Mouse (Mus musculus) liver, embryonic 14.5 days (tissue): Measurements from ENCODE around the gene Mms19. TPM values are rescaled to one million over a fixed set of nuclear protein-coding genes. Genes with fewer than 3 reads are reported as not detected.

ENCODE experiments used
- ATAC-seq: fragments of 200-750 bp; cut with Nextera tagmentation; 2 replicates; pipeline ENCODE4 v1.8.0; 2017; ENCODE audit warnings: moderate number of reproducible peaks, mild to moderate bottlenecking, moderate library complexity; ENCODE audit not compliant: insufficient read depth
- DNase-seq, 3 experiments: peaks; one replicate each; pipeline ENCODE4 v3.0.0-alpha.2; 2012 to 2013; ENCODE audit warnings: low read depth in 3 of 3, low spot score in 3 of 3
- H3K27ac ChIP-seq: fragments of 300-500 bp; sonication (generic); 2 replicates; pipeline ENCODE4 v1.5.1; 2014; ENCODE audit warnings: moderate library complexity, mild to moderate bottlenecking, control low read depth, inconsistent platforms
- H3K27me3 ChIP-seq: fragments of 300-500 bp; sonication (generic); 2 replicates; pipeline ENCODE4 v1.6.1; 2014; ENCODE audit warnings: mild to moderate bottlenecking, low read length, moderate library complexity; ENCODE audit not compliant: control insufficient read depth, insufficient read depth
- H3K36me3 ChIP-seq: fragments of 300-500 bp; sonication (generic); replicated peaks from 2 replicates; pipeline ENCODE4 v1.6.1; 2014; ENCODE audit warnings: low read depth; ENCODE audit not compliant: control insufficient read depth, insufficient read depth
- H3K4me1 ChIP-seq, 2 experiments: fragments of 200-500 bp in 1 of 2; fragments of 300-500 bp in 1 of 2; sonication (generic) in 1 of 2; replicated peaks; 2 replicates each; pipeline ENCODE4 v1.6.1; 2012 to 2014; ENCODE audit warnings: antibody characterized with exemption in 1 of 2, inconsistent platforms in 1 of 2, low read length in 1 of 2; ENCODE audit not compliant: control insufficient read depth in 2 of 2, insufficient read depth in 2 of 2
- H3K4me2 ChIP-seq: fragments of 300-500 bp; sonication (generic); 2 replicates; pipeline ENCODE4 v1.6.1; 2014; ENCODE audit warnings: low read depth, mild to moderate bottlenecking, control low read depth, moderate library complexity
- H3K4me3 ChIP-seq, 2 experiments: fragments of 200-500 bp in 1 of 2; fragments of 300-500 bp in 1 of 2; sonication (generic) in 1 of 2; 2 replicates each; pipeline ENCODE4 v1.5.1; 2012 to 2014; ENCODE audit warnings: low read depth in 2 of 2, low read length in 2 of 2, mild to moderate bottlenecking in 2 of 2, control low read depth in 1 of 2, inconsistent platforms in 1 of 2, moderate library complexity in 1 of 2; ENCODE audit not compliant: insufficient read depth in 1 of 2
- H3K9ac ChIP-seq: fragments of 300-500 bp; sonication (generic); replicated peaks from 2 replicates; pipeline ENCODE4 v1.6.1; 2014; ENCODE audit warnings: mild to moderate bottlenecking, control low read depth, moderate library complexity
- H3K9me3 ChIP-seq: fragments of 300-500 bp; sonication (generic); 2 replicates; pipeline ENCODE4 v1.6.1; 2016; ENCODE audit warnings: low read length, mixed read lengths; ENCODE audit not compliant: control insufficient read depth
- CTCF ChIP-seq: IDR thresholded peaks from 2 replicates; pipeline ENCODE4 v1.5.1; 2016; ENCODE audit warnings: antibody characterized with exemption, low read depth, control low read depth
- EP300 ChIP-seq: IDR thresholded peaks from 2 replicates; pipeline ENCODE4 v1.6.1; 2016; ENCODE audit warnings: antibody characterized with exemption, low read depth
- WGBS: fragments of 180-500 bp; shearing (Covaris S2); extraction: QIAGEN DNeasy Blood & Tissue Kit; methylation state at CpG from one replicate; pipeline ENCODE4 v1.1.7; 2014; ENCODE audit not compliant: insufficient replicate concordance; 5-methylcytosine and 5-hydroxymethylcytosine counted together
- polyA plus RNA-seq, 2 experiments: library from polyadenylated mRNA; depleted of rRNA in 1 of 2; stranded (reverse) in 1 of 2; unstranded in 1 of 2; fragments of >200 nt; fragmentation: Nextera tagmentation in 1 of 2; extraction: Ambion mirVana in 1 of 2; gene quantifications; 2 replicates each; pipeline versions ENCODE4 v1.2.1 to v1.2.3; 2012 to 2014

The Mms19 gene
- polyA plus RNA-seq, 2 experiments: 10.8 to 18.2 TPM

DNA sequence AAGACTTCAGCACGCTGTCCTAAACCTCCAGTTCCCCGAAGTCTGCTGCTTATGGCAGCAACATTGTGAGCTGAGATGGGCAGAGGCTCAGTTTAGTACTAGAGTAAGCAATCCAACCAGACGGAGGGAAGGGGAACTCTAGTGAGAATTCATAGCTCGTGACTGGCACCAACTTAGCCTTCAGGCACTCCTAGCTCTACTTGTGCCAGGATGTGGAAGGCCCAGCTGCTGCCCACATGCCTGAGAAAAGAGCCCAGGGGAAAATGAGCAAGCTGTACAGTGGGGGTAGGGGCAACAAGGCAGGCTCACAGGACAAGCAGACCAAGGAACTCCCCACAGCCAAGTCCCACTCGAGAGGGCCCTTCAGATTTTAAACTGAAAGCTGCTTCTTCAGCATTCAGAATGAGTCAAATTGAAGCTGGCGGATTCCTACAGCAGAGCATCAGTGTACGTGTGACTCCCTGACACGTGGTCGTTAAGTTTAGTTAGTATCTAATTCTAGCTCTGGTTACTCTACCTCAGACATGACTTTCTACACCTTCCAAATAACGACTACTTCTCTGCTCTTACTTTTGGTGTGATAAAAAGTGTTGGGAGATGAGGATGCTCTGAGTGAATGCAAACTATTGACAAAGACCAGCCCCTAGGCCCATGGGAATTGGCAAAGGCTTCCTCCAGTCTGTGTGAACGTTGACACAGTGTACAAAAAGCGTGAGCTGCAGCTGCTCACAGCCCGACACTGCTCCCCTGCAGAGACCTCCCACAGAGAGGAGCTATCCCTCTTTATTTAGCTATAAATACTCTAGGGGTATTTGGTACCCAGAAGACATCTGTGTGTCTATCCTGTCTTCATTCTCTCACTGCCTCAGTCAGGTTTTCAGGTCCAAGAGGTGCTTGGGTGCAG lies 6.8 kb downstream of the Mms19 start:
- no peaks in the 10 kb centered on the region for H3K4me1 ChIP-seq
- H3K27me3 ChIP-seq: no peaks in the 10 kb centered on the region
- WGBS: 68% methylated on average over 13 of the region's 13 CpGs
- TF ChIP-seq EP300: no peak
- H3K4me2 ChIP-seq: no peak overlapping the region
- no peak overlapping the region for H3K4me3 ChIP-seq
- ATAC-seq (no peak), DNase-seq (no peak)
- no peaks in the 10 kb centered on the region for H3K9me3 ChIP-seq
- no peaks in the 10 kb centered on the region; the same call in none of the 2 replicates for H3K36me3 ChIP-seq
- no peak overlapping the region for H3K9ac ChIP-seq
- H3K27ac ChIP-seq: no peak overlapping the region

DNA sequence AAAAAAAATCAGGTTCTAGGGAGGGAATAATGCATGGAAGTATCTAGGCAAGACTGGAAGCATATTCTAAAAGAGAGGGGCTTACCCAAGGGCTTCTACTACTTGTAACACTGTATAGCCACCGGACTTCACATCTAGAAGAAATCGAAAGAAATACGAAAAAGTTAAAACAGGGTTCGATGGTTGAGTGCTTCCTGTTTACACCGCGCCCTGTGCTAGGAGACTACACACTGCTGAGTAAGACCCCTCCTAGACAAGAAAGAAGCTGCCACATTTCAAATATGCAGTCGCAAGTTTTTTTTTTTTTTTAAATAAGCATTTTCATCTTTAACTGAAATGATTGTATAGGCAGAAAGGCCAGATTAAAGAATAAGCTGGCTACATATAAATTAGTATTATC lies 11.3 kb downstream of the Mms19 start:
- H3K4me2 ChIP-seq: no peak overlapping the region
- no peak overlapping the region for H3K27ac ChIP-seq
- no peaks in the 10 kb centered on the region for H3K4me1 ChIP-seq
- no peak overlapping the region for H3K9ac ChIP-seq
- H3K36me3 ChIP-seq: peaks cover 13% of the 10 kb centered on the region
- H3K9me3 ChIP-seq: no peaks in the 10 kb centered on the region
- TF ChIP-seq CTCF: no peak
- no peak for TF ChIP-seq EP300
- H3K27me3 ChIP-seq: no peaks in the 10 kb centered on the region
- 82% methylated on average over 7 of the region's 7 CpGs for WGBS
- DNase-seq (no peak), ATAC-seq (no peak)
- no peak overlapping the region for H3K4me3 ChIP-seq

DNA sequence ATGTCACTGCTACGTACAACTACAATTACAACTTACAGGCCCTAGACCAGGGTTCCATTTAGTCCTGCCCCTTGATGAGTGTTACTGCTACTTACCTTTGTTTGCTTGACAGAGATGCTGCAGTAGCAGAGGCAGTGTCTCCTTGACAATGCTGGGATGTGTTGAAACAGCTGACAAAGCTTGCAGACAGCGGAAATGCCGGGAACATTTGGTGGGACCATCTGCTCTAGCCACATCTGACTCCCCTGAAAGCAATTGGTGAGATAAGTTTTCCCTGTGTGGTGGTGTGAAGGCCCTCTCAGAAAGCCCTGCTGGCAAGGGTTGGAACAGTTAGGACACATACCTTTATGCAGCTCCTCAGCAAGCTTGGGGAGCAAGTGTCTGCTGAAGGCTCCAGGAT lies 27.4 kb downstream of the Mms19 start:
- H3K36me3 ChIP-seq: peaks cover 46% of the 10 kb centered on the region
- no peak overlapping the region for H3K4me3 ChIP-seq
- 88% methylated on average over 3 of the region's 3 CpGs for WGBS

GRCm38 (mm10) chr19:41952287-41952686 lies 28.7 kb downstream of the Mms19 start:
- no peak for ATAC-seq
- 78% methylated on average over 4 of the region's 4 CpGs for WGBS
- no peak for DNase-seq
- Histone ChIP-seq H3K9me3 (no peaks in the 10 kb centered on the region), H3K27me3 (no peaks in the 10 kb centered on the region), H3K4me3 (no peak overlapping the region), H3K36me3 (peaks cover 50% of the 10 kb centered on the region), H3K4me2 (no peak overlapping the region), H3K4me1 (no peaks in the 10 kb centered on the region), H3K9ac (no peak overlapping the region), H3K27ac (no peak overlapping the region)
- TF ChIP-seq CTCF (peak; percentile 65), EP300 (no peak)

More for the DNA sequence above, 27.4 kb downstream of the Mms19 start:
- no peak for ATAC-seq
- TF ChIP-seq CTCF (no peak), EP300 (no peak)
- no peak overlapping the region for H3K27ac ChIP-seq
- no peak overlapping the region for H3K9ac ChIP-seq
- H3K4me1 ChIP-seq: no peaks in the 10 kb centered on the region
- no peak overlapping the region for H3K4me2 ChIP-seq
- no peaks in the 10 kb centered on the region for H3K27me3 ChIP-seq
- H3K9me3 ChIP-seq: no peaks in the 10 kb centered on the region
- DNase-seq: no peak

DNA sequence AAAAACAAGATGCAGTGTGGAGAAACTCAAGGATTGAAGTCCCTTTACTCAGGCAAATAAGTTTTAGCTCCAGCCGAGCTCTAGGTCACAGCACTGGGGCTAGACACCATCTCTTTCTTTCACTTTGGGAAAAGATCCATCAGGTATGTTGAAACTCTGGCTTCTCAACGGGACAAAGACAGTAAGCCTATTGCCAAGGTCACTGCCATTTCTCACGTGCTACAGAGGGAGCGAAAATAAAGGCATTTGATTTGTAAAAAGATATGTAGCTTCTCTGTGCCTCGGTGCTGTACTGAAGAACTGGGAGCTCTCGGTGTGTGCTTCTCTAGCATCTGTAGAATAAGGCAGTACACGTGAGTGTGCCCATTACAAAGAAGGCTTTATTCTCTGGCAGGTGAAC lies 37.1 kb downstream of the Mms19 start:
- DNase-seq: no peak
- peaks cover 70% of the 10 kb centered on the region for H3K36me3 ChIP-seq
- no peak overlapping the region for H3K4me2 ChIP-seq
- no peak overlapping the region for H3K4me3 ChIP-seq
- no peak overlapping the region for H3K9ac ChIP-seq
- H3K9me3 ChIP-seq: no peaks in the 10 kb centered on the region
- no peak overlapping the region for H3K27ac ChIP-seq
- H3K27me3 ChIP-seq: no peaks in the 10 kb centered on the region
- ATAC-seq: no peak
- 81% methylated on average over 7 of the region's 7 CpGs for WGBS
- TF ChIP-seq CTCF (no peak), EP300 (no peak)
- H3K4me1 ChIP-seq: no peaks in the 10 kb centered on the region
